Mouse (Mus musculus): ENCODE measurements around the gene B4galnt1. TPM values are rescaled to one million over a fixed set of nuclear protein-coding genes. Genes with fewer than 3 reads are reported as not detected.

The B4galnt1 gene
- polyA plus RNA-seq, 1 experiment from 2014 or later, result 45.9 TPM

- ATAC-seq (ENCODE audit: low FRiP score, low TSS enrichment), result peak; percentile 72
- DNase-seq (ENCODE audit: low spot score), result no peak
- Histone ChIP-seq H3K27me3 (ENCODE audit: control insufficient read depth, insufficient read depth, low read length) (no peaks in the 10 kb centered on the region), H3K4me1 (replicated peaks; ENCODE audit: control insufficient read depth, insufficient read depth) (0 out of 2 replicates have a peak, but pooled peaks cover 3% of the 10 kb centered on the region), H3K4me3 (ENCODE audit: low read depth, low read length) (peak overlapping the region; percentile 83), H3K36me3 (ENCODE audit: control insufficient read depth, insufficient read depth, low read length) (peaks cover 4% of the 10 kb centered on the region; the same call in 1 of the 2 replicates), H3K27ac (replicated peaks) (peak overlapping the region; percentile 84), H3K9me3 (ENCODE audit: control insufficient read depth, low read length) (no peaks in the 10 kb centered on the region), H3K9ac (ENCODE audit: low read length) (peak overlapping the region; percentile 81), H3K4me2 (replicated peaks; ENCODE audit: low read depth) (peak overlapping the region; percentile 98)
- TF ChIP-seq CTCF (IDR thresholded peaks at IDR 0.05; ENCODE audit: low read depth) (peak; percentile 3; the same call in 1 of the 2 replicates), EP300 (optimal IDR thresholded peaks at IDR 0.05) (no peak)
- WGBS, result under 1% methylated on average over 23 of the region's 25 CpGs
Measured at GRCm38 (mm10) chr10:127210961-127211405, 46.0 kb downstream of the B4galnt1 start.

- Histone ChIP-seq H3K27me3 (ENCODE audit: control insufficient read depth, insufficient read depth, low read length) (no peaks in the 10 kb centered on the region), H3K9ac (ENCODE audit: low read length) (peak within 1 kb of the TSS; percentile 81), H3K4me1 (replicated peaks; ENCODE audit: control insufficient read depth, insufficient read depth) (0 out of 2 replicates have a peak, but pooled peaks cover 3% of the 10 kb centered on the region), H3K36me3 (ENCODE audit: control insufficient read depth, insufficient read depth, low read length) (peaks cover 4% of the 10 kb centered on the region; the same call in 1 of the 2 replicates), H3K9me3 (ENCODE audit: control insufficient read depth, low read length) (no peaks in the 10 kb centered on the region), H3K4me2 (replicated peaks; ENCODE audit: low read depth) (peak within 1 kb of the TSS; percentile 98), H3K4me3 (ENCODE audit: low read depth, low read length) (peak within 1 kb of the TSS; percentile 83), H3K27ac (replicated peaks) (peak within 1 kb of the TSS; percentile 84)
- DNase-seq (ENCODE audit: low spot score), result peak; percentile 98
- peak; percentile 96 for ATAC-seq (ENCODE audit: low FRiP score, low TSS enrichment)
- WGBS, result under 1% methylated on average over 47 of the region's 47 CpGs
- TF ChIP-seq CTCF (IDR thresholded peaks at IDR 0.05; ENCODE audit: low read depth) (no peak), EP300 (optimal IDR thresholded peaks at IDR 0.05) (no peak)
Measured at GRCm38 (mm10) chr10:127211414-127211854, 46.4 kb downstream of the B4galnt1 start, which contains the start of gene Pip4k2c. TSS of gene Pip4k2c (minus strand) at chr10:127211585.

- WGBS, result 89% methylated on average over 8 of the region's 8 CpGs
- Histone ChIP-seq H3K4me3 (ENCODE audit: low read depth, low read length) (no peak overlapping the region), H3K4me2 (replicated peaks; ENCODE audit: low read depth) (no peak overlapping the region), H3K27me3 (ENCODE audit: control insufficient read depth, insufficient read depth, low read length) (no peaks in the 10 kb centered on the region), H3K9me3 (ENCODE audit: control insufficient read depth, low read length) (no peaks in the 10 kb centered on the region), H3K9ac (ENCODE audit: low read length) (no peak overlapping the region), H3K27ac (replicated peaks) (no peak overlapping the region), H3K4me1 (replicated peaks; ENCODE audit: control insufficient read depth, insufficient read depth) (0 out of 2 replicates have a peak, but pooled peaks cover 3% of the 10 kb centered on the region), H3K36me3 (ENCODE audit: control insufficient read depth, insufficient read depth, low read length) (no peaks in the 10 kb centered on the region)
- TF ChIP-seq EP300 (optimal IDR thresholded peaks at IDR 0.05) (no peak), CTCF (IDR thresholded peaks at IDR 0.05; ENCODE audit: low read depth) (no peak)
- no peak for ATAC-seq (ENCODE audit: low FRiP score, low TSS enrichment)
- no peak for DNase-seq (ENCODE audit: low spot score)
Measured at GRCm38 (mm10) chr10:127213272-127213671, 48.2 kb downstream of the B4galnt1 start.

- Histone ChIP-seq H3K4me3 (ENCODE audit: low read depth, low read length) (no peak overlapping the region), H3K36me3 (ENCODE audit: control insufficient read depth, insufficient read depth, low read length) (no peaks in the 10 kb centered on the region), H3K27ac (replicated peaks) (peak overlapping the region; percentile 0; the same call in 1 of the 2 replicates), H3K9ac (ENCODE audit: low read length) (no peak overlapping the region), H3K9me3 (ENCODE audit: control insufficient read depth, low read length) (no peaks in the 10 kb centered on the region), H3K27me3 (ENCODE audit: control insufficient read depth, insufficient read depth, low read length) (no peaks in the 10 kb centered on the region), H3K4me1 (replicated peaks; ENCODE audit: control insufficient read depth, insufficient read depth) (0 out of 2 replicates have a peak, but pooled peaks cover 3% of the 10 kb centered on the region), H3K4me2 (replicated peaks; ENCODE audit: low read depth) (no peak overlapping the region)
- no peak for DNase-seq (ENCODE audit: low spot score)
- WGBS, result 78% methylated on average over 13 of the region's 13 CpGs
- no peak for TF ChIP-seq CTCF (IDR thresholded peaks at IDR 0.05; ENCODE audit: low read depth)
- TF ChIP-seq EP300 (optimal IDR thresholded peaks at IDR 0.05), result no peak
- ATAC-seq (ENCODE audit: low FRiP score, low TSS enrichment), result no peak
Measured at GRCm38 (mm10) chr10:127213704-127214421, 48.8 kb downstream of the B4galnt1 start.

- TF ChIP-seq CTCF (IDR thresholded peaks at IDR 0.05; ENCODE audit: low read depth) (no peak), EP300 (optimal IDR thresholded peaks at IDR 0.05) (no peak)
- Histone ChIP-seq H3K4me1 (replicated peaks; ENCODE audit: control insufficient read depth, insufficient read depth) (0 out of 2 replicates have a peak, but pooled peaks cover 3% of the 10 kb centered on the region), H3K4me3 (ENCODE audit: low read depth, low read length) (no peak overlapping the region), H3K27ac (replicated peaks) (peak overlapping the region; percentile 0; the same call in 1 of the 2 replicates), H3K27me3 (ENCODE audit: control insufficient read depth, insufficient read depth, low read length) (no peaks in the 10 kb centered on the region), H3K4me2 (replicated peaks; ENCODE audit: low read depth) (no peak overlapping the region), H3K9me3 (ENCODE audit: control insufficient read depth, low read length) (no peaks in the 10 kb centered on the region), H3K9ac (ENCODE audit: low read length) (no peak overlapping the region), H3K36me3 (ENCODE audit: control insufficient read depth, insufficient read depth, low read length) (no peaks in the 10 kb centered on the region)
- DNase-seq (ENCODE audit: low spot score), result no peak
- peak; percentile 53 for ATAC-seq (ENCODE audit: low FRiP score, low TSS enrichment)
- 24% methylated on average over 1 of the region's 1 CpGs for WGBS
Measured at GRCm38 (mm10) chr10:127214422-127214803, 49.4 kb downstream of the B4galnt1 start.

GRCm38 (mm10) chr10:127216456-127216855, 51.4 kb downstream of the B4galnt1 start:
- 92% methylated on average over 11 of the region's 11 CpGs for WGBS
- H3K4me2 ChIP-seq (replicated peaks; ENCODE audit: low read depth), result no peak overlapping the region

More at GRCm38 (mm10) chr10:127216456-127216855, 51.4 kb downstream of the B4galnt1 start:
- no peaks in the 10 kb centered on the region for H3K4me1 ChIP-seq (replicated peaks; ENCODE audit: control insufficient read depth, insufficient read depth)
- DNase-seq (ENCODE audit: low spot score), result no peak
- no peak overlapping the region for H3K9ac ChIP-seq (ENCODE audit: low read length)
- no peak overlapping the region for H3K4me3 ChIP-seq (ENCODE audit: low read depth, low read length)
- no peaks in the 10 kb centered on the region for H3K27me3 ChIP-seq (ENCODE audit: control insufficient read depth, insufficient read depth, low read length)
- TF ChIP-seq CTCF (IDR thresholded peaks at IDR 0.05; ENCODE audit: low read depth), result no peak
- no peak for TF ChIP-seq EP300 (optimal IDR thresholded peaks at IDR 0.05)
- no peaks in the 10 kb centered on the region for H3K9me3 ChIP-seq (ENCODE audit: control insufficient read depth, low read length)
- H3K36me3 ChIP-seq (ENCODE audit: control insufficient read depth, insufficient read depth, low read length), result no peaks in the 10 kb centered on the region
- ATAC-seq (ENCODE audit: low FRiP score, low TSS enrichment), result no peak
- H3K27ac ChIP-seq (replicated peaks), result no peak overlapping the region

Data from stomach, postnatal 0 days (tissue).